Mouse (Mus musculus): ENCODE measurements around the gene Kcnq5. TPM values are rescaled to one million over a fixed set of nuclear protein-coding genes. Genes with fewer than 3 reads are reported as not detected.
A peak's percentile ranks its signal among the peaks of the same experiment; 100 is the strongest.

Kcnq5 gene
- polyA plus RNA-seq, 1 experiment: 22.3 TPM

DNA sequence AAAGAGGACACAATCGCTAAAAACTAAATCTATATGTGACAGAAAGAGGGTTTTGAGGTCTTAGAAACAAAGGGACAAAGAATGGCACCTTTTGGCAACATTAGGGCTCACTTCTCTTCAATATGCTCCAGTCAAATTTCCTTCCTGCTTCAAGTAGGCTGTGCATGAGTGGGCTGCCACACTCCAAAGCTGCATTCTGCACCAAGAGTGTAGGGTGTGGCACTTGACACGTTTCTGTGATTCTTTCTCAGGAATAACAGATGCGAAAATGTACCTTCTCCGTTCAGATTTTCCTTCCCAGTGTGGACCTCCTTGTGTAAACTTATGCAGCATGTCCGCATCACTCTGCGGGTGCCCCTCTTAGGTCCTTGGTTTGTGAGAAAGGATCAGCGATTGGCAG lies 455.1 kb downstream of the Kcnq5 start:
- DNase-seq (ENCODE audit: extremely low spot score in 1 of 2, low spot score in 1 of 2): peak in 1 of 2 experiments; percentile 31

DNA sequence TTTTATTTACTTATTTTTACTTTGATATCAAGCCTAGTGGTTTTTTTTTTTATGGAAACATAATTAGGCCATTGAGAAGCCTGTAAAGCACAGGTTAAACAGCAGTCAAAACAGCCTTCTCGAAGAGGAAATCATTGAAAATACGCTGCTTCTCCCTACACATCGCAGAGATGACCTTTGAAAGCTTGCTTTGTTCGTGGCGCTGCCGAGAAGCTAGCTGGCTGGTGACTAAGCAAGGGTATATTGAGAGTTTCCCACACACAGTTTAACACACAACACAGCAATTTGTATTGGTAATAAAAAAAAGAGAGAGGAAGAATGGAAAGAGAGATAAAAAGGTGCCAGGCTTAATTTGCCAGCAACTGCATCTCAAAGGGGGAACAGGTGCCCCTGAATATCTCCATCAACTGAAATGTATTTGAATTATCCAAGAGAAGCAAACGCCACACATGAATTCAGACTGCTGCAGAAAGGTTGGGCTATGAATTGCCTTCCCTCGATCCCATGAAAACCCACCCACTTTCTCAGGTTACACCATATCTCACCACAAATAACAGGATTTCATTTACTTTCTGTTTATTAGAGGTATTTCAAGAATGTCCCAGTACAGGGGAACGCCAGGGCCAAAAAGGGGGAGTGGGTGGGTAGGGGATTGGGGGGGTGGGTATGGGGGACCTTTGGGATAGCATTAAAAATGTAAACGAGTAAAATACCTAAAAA lies 461.8 kb downstream of the Kcnq5 start:
- DNase-seq (ENCODE audit: extremely low spot score in 1 of 2, low spot score in 1 of 2): peak in 1 of 2 experiments; percentile 33

DNA sequence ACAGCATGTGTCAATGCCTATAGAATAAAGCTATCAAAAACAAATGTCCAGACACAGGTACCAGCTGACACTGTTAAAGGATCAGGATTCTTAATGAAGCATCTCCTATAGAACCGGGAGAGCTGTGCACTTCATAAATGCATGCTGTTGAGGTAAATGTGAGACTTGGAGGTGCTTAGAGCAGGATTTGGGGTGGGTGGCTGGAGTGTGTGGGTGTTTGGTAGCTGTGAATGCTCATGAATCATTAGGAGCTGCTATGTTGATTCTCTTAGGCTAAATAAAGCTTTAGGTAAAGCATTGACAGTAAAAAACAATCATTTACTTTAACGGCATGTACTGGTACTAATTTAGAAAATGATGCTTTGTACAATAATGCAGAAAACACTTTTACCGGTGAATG lies 465.4 kb downstream of the Kcnq5 start:
- peak in 1 of 2 experiments; percentile 37 for DNase-seq (ENCODE audit: extremely low spot score in 1 of 2, low spot score in 1 of 2)

DNA sequence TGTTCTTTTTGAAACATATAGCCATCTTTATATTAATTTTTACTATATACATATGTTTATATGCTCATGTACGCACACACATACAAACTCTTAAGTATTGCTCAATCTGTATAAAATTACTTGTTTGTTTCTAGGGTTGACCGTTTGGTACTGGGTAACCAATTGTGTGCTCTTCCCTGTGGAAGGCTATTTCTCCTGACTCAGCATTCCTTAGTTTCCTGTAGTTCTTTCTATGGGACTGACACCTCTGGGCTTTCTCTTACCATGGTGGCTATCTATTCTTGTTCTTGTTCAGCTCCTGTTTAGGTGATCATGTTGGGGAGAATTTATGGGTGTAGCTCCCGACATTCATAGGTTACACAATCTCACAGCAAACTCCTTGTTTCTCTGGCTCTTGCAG lies 473.1 kb downstream of the Kcnq5 start:
- DNase-seq (ENCODE audit: extremely low spot score in 1 of 2, low spot score in 1 of 2): no peak

DNA sequence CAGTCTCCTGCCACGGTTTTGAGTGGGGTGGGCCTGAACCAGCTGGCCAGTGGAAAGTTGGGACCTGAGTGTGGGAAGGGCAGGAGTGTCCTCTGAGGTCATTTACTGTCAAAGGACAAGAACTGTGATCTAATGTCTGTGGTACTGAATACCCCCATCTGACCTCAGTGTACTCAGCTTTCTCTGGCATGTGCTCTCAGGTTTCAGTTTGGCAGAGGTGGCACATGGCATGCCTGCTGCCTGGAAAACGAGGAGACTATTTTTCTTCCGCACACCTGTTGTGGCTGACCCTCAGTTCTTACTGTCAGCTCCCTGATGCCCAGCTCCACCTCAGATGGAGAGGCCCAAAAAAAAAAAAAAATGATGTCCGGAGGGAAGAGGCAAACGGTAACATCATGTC lies 475.5 kb downstream of the Kcnq5 start:
- no peak for DNase-seq (ENCODE audit: extremely low spot score in 1 of 2, low spot score in 1 of 2)

DNA sequence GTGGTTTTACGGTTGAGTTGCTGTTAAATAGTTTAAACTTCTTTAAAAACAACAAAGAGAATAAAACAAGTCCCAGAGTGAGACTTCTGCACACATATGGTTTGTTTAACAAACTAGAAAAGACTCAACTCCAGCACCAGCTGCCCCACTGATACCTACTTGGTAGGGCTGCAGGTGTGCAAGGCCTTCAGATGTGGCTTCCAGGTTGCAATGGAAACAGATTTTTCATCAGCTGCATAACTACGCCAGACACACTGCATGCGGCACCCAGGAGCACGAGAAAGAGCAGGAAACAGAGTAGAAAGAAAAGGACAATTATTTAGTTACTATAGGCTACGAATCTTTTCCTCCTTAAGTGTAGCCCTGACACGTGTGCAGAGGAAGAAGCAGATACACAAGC lies 492.4 kb downstream of the Kcnq5 start:
- DNase-seq (ENCODE audit: extremely low spot score in 1 of 2, low spot score in 1 of 2): no peak

DNA sequence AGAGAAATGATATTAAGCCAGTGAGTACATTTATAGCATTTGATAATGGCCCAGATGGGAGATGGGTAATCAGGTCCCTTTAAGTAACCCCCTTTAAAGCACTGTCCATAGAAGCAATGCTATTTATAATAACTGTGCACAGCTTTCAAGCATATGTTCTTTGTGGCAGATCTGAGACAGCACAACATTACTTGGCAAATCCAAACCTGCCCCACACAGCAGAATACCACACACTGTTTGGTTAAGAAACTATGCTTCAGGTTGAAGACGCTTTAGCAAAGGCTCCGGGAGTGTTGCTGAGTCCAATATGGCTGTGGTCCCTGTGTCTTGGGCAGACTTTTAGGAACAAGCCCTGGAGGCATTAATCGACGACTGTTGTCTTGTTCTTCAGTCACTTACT lies 495.3 kb downstream of the Kcnq5 start:
- DNase-seq (ENCODE audit: extremely low spot score in 1 of 2, low spot score in 1 of 2): peak; percentile 45 to 52

DNA sequence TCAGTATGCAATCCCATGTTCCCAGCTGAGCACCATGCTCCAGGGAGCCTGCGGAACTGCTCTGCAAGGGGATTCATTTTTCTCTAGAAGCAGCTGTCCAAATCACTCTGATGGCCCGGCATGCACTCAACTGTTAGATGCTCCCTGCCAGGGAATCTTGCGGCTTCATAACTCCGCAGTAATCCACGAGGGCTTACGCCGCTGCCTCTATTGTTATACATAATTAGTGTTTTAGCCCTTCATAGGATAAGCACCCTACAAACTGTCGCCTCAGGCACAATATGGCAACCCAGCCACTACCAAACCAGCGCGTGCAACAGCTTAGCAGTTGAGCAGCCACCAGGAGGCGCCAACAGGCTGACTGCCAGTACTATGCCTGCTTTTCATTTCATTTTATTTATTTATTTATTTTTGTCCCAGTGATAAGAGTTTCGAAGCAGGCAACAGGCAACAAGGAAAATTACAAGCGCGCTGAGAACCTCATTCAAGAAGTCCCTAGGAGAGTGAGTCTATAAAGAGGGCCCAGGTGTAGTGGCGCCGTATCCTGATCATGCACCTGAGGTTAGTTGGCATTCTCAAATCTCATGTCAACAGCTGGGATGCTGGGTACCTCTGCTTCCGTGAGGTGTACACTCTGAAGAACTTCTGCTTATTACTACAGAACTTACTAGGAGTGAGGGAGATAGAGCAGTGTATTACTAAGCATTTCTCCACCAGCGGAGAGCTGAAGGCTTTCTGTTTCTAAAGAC lies 500.6 kb downstream of the Kcnq5 start:
- DNase-seq (ENCODE audit: extremely low spot score in 1 of 2, low spot score in 1 of 2): peak; percentile 31 to 73

DNA sequence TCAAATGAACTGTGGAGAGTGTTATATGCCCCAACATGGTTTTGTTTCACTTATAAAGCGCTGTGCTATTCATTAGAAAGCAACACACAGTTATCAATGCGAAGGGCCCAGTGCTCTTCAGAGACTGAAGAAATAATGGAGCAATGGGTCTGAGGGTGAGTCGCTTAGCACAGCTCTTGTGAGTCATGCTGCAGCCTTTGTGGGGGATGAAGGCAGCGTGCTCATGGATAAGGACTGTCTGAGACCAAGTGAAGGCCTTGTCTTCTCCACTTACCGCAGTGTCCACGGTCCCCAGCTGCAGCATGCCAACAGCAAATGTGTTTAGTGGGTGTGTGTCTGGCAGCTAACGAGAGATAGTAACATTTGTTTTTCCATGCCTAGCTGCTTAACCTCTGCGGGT lies 503.2 kb downstream of the Kcnq5 start:
- peak in 1 of 2 experiments; percentile 32 for DNase-seq (ENCODE audit: extremely low spot score in 1 of 2, low spot score in 1 of 2)

DNA sequence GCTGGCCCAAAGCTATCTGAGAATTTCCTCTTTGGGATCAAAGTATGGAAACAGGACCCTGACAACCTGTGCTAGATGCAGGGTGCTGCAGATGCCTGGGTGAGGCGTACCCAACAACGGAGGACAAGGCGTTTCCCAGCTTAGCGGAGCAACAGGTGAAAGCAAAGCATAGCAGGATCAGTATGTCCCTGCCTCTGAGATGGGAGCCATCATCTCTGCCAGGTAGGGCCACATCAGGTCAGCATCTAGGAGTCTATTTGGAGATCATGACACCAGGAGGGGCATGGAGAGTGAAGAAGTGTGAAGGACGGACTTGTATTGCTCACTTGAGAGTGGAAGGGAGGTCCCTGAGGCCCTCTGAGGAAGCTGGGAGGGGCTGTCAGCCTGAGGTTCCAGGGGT lies 505.8 kb downstream of the Kcnq5 start:
- DNase-seq (ENCODE audit: extremely low spot score in 1 of 2, low spot score in 1 of 2): no peak

DNA sequence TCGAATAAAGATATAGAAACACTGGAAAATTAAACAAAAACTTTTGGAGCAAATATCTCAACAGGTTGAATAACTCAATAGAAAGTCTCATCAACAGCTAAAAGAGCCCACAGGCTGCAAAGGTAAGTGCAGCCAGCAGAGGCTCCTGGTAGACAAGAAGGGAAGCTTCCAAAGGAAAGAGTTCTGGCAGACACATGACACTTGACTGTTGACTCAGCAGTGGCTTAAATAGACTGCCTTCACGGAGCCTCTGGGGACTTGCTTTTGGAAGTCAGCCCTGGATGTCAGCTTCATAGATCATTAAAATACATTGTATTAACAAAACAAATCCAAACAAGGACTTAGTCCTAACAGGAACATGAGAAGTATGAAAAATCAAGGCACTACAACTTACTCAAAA lies 513.5 kb downstream of the Kcnq5 start:
- DNase-seq (ENCODE audit: extremely low spot score in 1 of 2, low spot score in 1 of 2): no peak

DNA sequence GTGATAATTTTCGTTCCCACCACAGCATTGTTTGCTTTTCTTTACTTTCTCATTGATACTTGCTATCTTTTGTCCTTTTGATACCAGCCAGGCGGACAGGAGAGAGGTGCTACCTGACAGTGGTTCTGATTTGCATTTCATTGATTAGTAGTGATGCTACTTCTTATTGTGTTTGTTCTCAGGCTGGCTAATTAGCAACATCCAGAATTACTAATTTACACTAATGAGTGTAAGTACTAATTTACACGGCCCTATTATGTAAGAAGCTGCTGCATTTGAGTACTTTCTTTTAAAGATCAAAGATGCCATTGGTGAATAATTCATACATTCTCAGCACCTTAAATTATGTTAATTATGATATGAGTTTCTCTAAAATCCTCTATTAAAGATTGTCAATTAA lies 525.0 kb downstream of the Kcnq5 start:
- no peak for DNase-seq (ENCODE audit: extremely low spot score in 1 of 2, low spot score in 1 of 2)

DNA sequence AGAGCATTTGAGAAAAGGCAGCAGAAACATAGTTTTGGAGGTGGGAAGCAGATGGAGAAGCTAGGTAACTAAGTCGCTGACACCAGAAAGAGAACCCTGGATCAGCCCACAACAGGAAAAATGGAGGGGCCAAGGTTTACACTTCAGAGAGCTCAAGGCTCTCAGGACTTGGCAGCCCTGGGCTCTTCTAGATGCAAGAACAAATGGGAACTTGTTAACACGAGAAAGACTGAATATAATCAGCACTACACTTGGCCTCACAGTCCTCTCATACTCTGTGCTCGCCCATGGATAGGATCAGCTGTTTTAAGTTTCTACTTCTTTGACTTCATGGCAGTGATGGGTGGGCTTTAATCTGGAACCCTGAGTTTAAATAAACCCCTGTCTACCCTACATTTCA lies 526.9 kb downstream of the Kcnq5 start:
- no peak for DNase-seq (ENCODE audit: extremely low spot score in 1 of 2, low spot score in 1 of 2)

DNA sequence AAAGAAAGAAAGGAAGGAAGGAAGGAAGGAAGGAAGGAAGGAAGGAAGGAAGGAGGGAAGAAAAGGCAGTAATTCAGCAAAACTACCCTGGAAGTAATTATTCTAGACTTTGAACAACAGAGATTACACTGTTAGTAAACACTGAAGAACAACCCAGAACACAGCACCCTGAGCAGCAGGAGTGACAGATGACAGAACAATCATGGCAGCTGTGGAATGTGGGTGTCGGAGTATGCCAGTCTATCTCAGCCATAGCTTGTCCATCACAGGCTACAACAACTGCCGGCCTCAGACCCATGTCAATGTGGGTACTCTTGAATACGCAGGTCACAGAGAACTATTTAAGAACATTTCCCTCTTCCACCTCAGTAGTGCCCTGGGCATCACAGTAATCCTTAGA lies 530.1 kb downstream of the Kcnq5 start:
- no peak for DNase-seq (ENCODE audit: extremely low spot score in 1 of 2, low spot score in 1 of 2)

DNA sequence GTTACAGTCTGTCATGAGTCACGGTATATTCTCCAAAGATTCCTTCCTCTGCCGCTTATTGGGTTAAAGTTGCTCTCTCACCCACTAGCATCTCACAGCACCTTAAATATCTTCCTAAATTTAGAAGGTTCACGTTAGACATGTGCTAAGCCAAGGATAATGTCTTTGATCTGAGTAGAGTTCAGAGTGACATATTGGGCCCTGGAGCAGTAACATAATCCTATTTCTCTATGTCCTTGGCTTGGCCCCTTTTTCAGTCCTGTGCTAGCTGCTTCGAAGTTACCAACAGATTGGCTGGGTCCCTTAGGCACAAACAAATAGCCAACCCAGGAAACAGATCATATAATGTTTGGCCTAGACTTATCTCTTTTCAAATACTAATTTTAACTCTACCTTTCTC lies 533.7 kb downstream of the Kcnq5 start:
- no peak for DNase-seq (ENCODE audit: extremely low spot score in 1 of 2, low spot score in 1 of 2)

DNA sequence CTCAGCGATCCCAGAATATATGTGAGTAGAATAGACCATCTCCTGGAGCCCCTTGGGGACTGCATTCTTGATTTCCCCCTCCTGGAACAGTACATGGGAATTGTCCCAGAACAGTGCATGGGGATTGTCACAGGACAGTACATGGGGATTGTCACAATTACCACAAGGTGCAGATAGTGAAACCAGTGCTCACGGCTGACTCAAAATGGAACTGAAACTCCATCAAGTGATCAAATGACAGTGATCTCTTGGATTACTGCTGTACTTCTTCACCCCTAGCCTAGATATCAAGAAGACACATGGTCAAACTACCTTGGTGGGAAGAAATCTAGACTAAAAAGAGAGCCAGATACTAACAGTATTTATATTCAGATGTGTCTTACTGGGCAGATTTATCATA lies 536.1 kb downstream of the Kcnq5 start:
- no peak for DNase-seq (ENCODE audit: extremely low spot score in 1 of 2, low spot score in 1 of 2)

DNA sequence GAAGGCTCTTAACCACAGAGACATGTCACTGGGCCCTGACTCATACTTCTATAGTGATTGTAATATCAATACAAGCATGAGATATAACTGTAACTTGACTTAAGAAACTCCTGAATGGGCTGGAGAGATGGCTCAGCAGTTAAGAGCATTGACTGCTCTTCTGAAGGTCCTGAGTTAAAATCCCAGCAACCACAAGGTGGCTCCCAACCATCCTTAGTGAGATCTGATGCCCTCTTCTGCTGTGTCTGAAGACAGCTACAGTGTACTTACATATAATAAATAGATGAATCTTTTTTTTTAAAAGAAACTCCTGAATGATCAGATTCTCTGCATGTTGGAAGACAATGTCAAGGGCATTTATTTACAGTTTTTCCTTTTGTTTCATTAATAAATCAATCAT lies 542.4 kb downstream of the Kcnq5 start:
- peak in 1 of 2 experiments; percentile 63 for DNase-seq (ENCODE audit: extremely low spot score in 1 of 2, low spot score in 1 of 2)

DNA sequence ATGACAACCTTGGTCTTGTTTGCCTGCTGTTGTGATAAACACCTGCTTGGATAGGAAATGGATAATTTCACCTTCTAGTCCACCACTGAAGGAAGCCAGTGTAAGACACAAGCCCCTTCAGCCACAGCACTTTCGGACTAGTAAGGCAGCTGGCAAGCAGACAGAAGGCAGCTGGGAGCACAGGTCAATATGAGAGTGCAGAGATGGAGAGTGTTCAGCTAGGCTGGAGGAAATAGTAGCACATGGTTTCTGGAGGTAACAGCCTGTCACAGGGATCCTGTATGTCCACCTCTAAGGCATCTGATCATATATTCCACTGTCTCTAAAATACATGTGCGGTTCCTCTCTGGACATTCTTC lies 549.6 kb downstream of the Kcnq5 start:
- peak in 1 of 2 experiments; percentile 11 for DNase-seq (ENCODE audit: extremely low spot score in 1 of 2, low spot score in 1 of 2)

DNA sequence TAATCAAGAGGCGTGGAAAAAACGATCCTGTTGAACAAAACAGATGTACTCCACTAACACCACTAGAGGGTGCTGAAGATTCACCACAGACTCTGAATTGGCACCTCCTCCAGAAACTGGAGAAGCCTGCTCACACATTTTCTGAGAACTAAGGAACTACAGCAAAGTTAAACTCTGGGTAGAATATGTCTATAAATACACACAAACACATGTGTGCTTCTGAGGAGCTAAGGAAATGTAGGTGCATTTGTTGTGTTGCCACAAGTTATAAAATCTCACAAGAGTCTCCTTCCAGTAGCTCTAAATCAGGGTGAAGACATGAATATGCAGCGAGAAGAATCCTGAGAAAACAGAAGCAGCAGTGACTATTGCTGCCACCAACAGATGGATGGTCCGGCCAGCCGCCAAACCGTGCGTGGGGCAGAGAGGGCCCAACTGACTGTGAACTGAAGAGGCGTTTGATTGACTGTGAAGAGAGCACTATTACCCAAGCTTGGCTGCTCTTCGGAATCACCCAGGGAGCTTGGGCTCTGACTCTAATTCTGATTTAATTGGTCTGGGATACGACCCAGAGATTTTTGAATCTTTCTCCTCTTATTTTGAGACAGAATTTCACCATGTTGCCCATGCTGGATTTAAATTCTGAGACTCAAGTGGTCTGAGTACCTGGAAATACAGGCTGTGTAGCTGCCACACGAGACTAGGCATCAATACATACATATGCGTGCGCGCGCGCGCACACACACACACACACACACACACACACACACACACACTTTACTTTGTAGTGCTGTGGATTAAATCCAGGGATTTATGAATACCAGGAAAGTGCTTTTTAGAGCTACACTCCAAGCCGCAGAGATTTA lies 550.2 kb downstream of the Kcnq5 start:
- peak; percentile 85 to 89 for DNase-seq (ENCODE audit: extremely low spot score in 1 of 2, low spot score in 1 of 2)

DNA sequence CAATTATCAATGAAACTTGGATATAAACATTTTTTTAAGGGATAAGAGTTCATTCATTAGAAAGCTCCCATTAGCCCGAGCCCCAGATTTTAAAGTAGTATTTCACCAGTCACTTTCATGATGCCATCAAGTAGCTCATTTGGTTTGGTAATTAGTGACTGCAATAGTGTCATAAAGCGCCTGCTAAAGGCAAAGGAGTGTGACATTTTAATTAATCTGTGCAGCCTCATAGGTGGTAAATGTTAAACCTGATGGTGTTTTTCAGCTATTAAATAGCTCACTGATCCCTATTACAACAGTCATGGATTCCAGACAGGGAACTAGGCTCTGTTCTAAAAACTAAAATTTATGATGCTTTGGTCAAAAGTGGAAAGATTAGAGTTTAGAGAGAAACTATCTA lies 554.5 kb downstream of the Kcnq5 start:
- DNase-seq (ENCODE audit: extremely low spot score in 1 of 2, low spot score in 1 of 2): no peak

DNA sequence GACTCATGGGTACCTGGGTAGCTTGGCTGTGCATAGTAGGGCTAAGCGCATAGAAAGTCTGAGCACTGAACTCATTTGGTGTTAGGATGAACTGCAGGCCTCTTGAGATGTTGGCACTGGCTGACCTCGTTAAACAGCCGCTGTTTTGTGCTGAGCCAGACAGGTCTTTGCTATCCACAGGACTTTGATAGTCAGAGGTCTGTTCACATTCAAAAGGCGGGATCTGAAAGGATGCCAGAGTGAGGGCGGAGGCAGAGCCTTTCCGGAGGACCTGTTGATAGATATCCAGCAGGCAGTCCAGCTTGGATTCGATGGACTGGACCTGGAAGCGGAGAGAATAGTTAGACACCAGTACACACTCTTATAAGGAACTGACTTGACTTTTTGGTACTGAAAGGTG lies 558.9 kb downstream of the Kcnq5 start:
- no peak for DNase-seq (ENCODE audit: extremely low spot score in 1 of 2, low spot score in 1 of 2)

Data from frontal cortex, adult 2 months (tissue).